Mouse (Mus musculus) erythroblast, embryonic 14.5 days (primary cell): ENCODE measurements around the gene Ppif.

Experiments used
- GATA1 ChIP-seq: IDR thresholded peaks from 2 replicates; pipeline ENCODE4 v1.6.1; 2012; ENCODE audit warnings: low read length, inconsistent platforms, mixed read lengths
- TAL1 ChIP-seq: IDR thresholded peaks from 3 replicates; pipeline ENCODE4 v1.6.1; 2012; ENCODE audit warnings: low read length, inconsistent platforms, mixed read lengths

DNA sequence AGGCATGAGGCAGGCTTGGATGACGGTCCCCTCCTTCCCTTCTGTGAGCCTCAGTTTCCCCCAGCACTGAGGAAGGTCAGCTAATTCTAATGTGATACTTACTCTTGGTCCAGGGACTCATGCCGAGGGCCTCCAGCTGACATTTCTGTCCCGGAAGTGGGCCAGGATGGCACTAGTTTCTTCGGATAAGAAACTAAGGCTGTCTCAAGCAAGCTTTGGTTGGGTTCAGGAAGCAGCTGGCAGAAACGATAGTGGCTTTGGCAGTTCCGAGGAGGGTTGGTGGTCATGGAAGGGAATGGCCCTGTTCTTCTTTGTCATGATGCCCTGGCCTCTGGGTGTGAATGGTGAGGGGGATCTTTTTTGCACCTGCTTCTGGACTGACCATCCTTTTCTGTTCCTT lies 1.1 kb downstream of the Ppif start:
- TF ChIP-seq GATA1 (no peak), TAL1 (no peak)
